Mouse (Mus musculus) small intestine, adult 2 months (tissue): ENCODE data around the gene Slc25a11. TPM values are rescaled to one million over a fixed set of nuclear protein-coding genes. Genes with fewer than 3 reads are reported as not detected.

Source experiments
- H3K27ac ChIP-seq: fragments of 200-500 bp; 2 replicates; pipeline ENCODE4 v1.5.1; 2012; ENCODE audit warnings: low read depth, low read length, control low read depth, inconsistent platforms; ENCODE audit not compliant: insufficient read depth
- H3K27me3 ChIP-seq: fragments of 200-500 bp; 2 replicates; pipeline ENCODE4 v1.6.1; 2012; ENCODE audit warnings: mild to moderate bottlenecking, moderate library complexity, low read length, inconsistent platforms; ENCODE audit not compliant: control insufficient read depth, insufficient read depth
- H3K36me3 ChIP-seq: fragments of 200-500 bp; 2 replicates; pipeline ENCODE4 v1.6.1; 2012; ENCODE audit warnings: mild to moderate bottlenecking, low read length, control low read depth, inconsistent platforms; ENCODE audit not compliant: control insufficient read depth, insufficient read depth
- H3K4me1 ChIP-seq: fragments of 200-500 bp; 2 replicates; pipeline ENCODE4 v1.6.1; 2012; ENCODE audit warnings: low read length, inconsistent platforms, mixed read lengths; ENCODE audit not compliant: control insufficient read depth, insufficient read depth, insufficient read length
- H3K4me3 ChIP-seq: fragments of 200-500 bp; 2 replicates; pipeline ENCODE4 v1.5.1; 2012; ENCODE audit warnings: low read depth, mild to moderate bottlenecking, control low read depth, inconsistent platforms, low read length, moderate library complexity
- CTCF ChIP-seq: fragments of 200-500 bp; IDR thresholded peaks from 2 replicates; pipeline ENCODE4 v1.5.1; 2012; ENCODE audit warnings: low read depth, mild to moderate bottlenecking, control low read depth, inconsistent platforms, low read length, moderate library complexity, mixed read lengths; ENCODE audit not compliant: insufficient replicate concordance, insufficient read length; ENCODE audit errors: extremely low read depth
- POLR2A ChIP-seq: fragments of 200-500 bp; IDR thresholded peaks from 2 replicates; pipeline ENCODE4 v1.6.1; 2012; ENCODE audit warnings: low read depth, mild to moderate bottlenecking, control low read depth, inconsistent platforms, low read length, moderate library complexity
- WGBS: fragments of 180-500 bp; shearing (Covaris S2); methylation state at CpG from one replicate; pipeline ENCODE4 v1.1.7; 2018; 5-methylcytosine and 5-hydroxymethylcytosine counted together
- polyA plus RNA-seq: library from polyadenylated mRNA; depleted of rRNA; stranded (reverse); fragments of >200 nt; gene quantifications from 2 replicates; pipeline ENCODE4 v1.2.3, GENCODE M21; 2012

Slc25a11 gene
- polyA plus RNA-seq, 1 experiment: 147 TPM

GRCm38 (mm10) chr11:70644564-70645103, 2.6 kb downstream of the Slc25a11 start:
- WGBS: 95% methylated on average over 8 of the region's 8 CpGs
- no peak for TF ChIP-seq POLR2A
- TF ChIP-seq CTCF: no peak
- no peak overlapping the region for H3K4me3 ChIP-seq
- H3K4me1 ChIP-seq: peaks cover 14% of the 10 kb centered on the region; the same call in 1 of the 2 replicates
- H3K27me3 ChIP-seq: no peaks in the 10 kb centered on the region
- H3K27ac ChIP-seq: no peak overlapping the region
- H3K36me3 ChIP-seq: peaks cover 28% of the 10 kb centered on the region

- Histone ChIP-seq H3K27ac (no peak overlapping the region), H3K36me3 (peaks cover 20% of the 10 kb centered on the region), H3K4me3 (no peak overlapping the region), H3K27me3 (no peaks in the 10 kb centered on the region), H3K4me1 (peaks cover 6% of the 10 kb centered on the region; the same call in 1 of the 2 replicates)
- WGBS: 83% methylated on average over 6 of the region's 6 CpGs
- TF ChIP-seq CTCF (no peak), POLR2A (no peak)
Measured at GRCm38 (mm10) chr11:70643051-70643450, 4.2 kb downstream of the Slc25a11 start.

DNA sequence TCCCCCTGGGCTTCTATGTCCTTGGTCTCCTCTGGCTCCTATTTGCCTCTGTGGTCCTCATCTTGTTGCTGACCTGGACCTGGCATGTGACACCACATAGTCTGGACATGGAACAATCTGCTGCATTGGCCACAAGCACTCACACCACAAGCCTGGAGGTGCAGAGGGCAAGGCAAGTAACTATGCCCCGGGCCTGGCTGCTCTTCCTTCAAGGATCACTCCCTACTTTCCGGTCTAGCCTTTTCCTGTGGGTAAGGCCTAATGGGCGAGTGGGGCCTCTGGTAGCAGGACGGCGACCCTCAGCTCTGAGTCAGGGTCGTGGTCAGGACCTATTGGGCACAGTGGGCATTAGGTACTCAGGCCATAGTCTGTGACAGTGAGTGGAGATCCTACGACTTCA, 6.0 kb downstream of the Slc25a11 start:
- Histone ChIP-seq H3K4me3 (no peak overlapping the region), H3K27me3 (no peaks in the 10 kb centered on the region), H3K4me1 (peaks cover 6% of the 10 kb centered on the region; the same call in 1 of the 2 replicates), H3K27ac (no peak overlapping the region), H3K36me3 (peaks cover 20% of the 10 kb centered on the region)
- TF ChIP-seq POLR2A: no peak
- no peak for TF ChIP-seq CTCF
- 80% methylated on average over 7 of the region's 7 CpGs for WGBS

DNA sequence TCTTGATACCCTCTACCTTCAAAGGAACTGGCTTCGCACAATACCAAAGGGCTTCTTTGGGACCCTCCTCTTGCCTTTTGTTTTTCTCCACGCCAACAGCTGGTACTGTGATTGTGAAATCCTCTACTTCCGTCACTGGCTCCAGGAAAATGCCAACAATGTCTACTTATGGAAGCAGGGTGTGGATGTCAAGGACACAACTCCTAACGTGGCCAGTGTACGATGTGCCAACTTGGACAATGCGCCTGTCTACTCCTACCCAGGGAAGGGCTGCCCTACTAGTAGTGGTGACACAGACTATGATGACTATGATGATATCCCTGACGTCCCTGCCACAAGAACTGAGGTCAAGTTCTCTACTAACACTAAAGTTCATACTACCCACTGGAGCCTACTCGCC, 7.3 kb downstream of the Slc25a11 start:
- TF ChIP-seq CTCF: no peak
- no peak for TF ChIP-seq POLR2A
- WGBS: 62% methylated on average over 8 of the region's 8 CpGs
- peaks cover 11% of the 10 kb centered on the region for H3K36me3 ChIP-seq

GRCm38 (mm10) chr11:70638714-70639278, 8.5 kb downstream of the Slc25a11 start, which contains the start of gene Gp1ba:
Gp1ba (plus strand) TSS chr11:70639122.
- no peak within 1 kb of the TSS for H3K4me3 ChIP-seq
- H3K36me3 ChIP-seq: peaks cover 3% of the 10 kb centered on the region; the same call in 1 of the 2 replicates
- WGBS: 14% methylated on average over 5 of the region's 5 CpGs
- no peaks in the 10 kb centered on the region for H3K27me3 ChIP-seq
- H3K27ac ChIP-seq: no peak within 1 kb of the TSS
- H3K4me1 ChIP-seq: no peaks in the 10 kb centered on the region
- TF ChIP-seq CTCF: no peak
- no peak for TF ChIP-seq POLR2A

More for the DNA sequence above, 7.3 kb downstream of the Slc25a11 start:
- no peaks in the 10 kb centered on the region for H3K4me1 ChIP-seq
- H3K27ac ChIP-seq: no peak overlapping the region
- no peak overlapping the region for H3K4me3 ChIP-seq
- H3K27me3 ChIP-seq: no peaks in the 10 kb centered on the region

DNA sequence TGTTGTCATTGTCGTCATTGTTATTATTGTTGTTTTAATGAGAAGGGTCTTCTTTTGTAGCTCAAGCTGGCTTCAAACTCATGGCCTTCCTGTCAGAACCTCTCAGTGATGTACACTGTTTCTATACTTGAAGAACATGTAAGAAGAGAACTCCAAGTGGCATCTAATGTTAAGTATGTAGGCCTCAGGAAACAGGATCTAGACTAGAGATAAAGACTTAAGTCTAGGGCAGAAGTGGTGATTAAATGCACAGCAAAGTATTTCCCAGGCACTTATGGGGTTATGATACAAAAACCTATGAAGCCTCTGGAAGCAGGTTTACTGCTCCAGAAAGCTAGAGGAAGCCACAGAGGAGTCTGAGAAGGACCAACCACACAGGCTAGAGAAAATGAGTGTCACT, 9.0 kb downstream of the Slc25a11 start:
- 85% methylated on average over 1 of the region's 1 CpGs for WGBS
- no peak overlapping the region for H3K4me3 ChIP-seq
- H3K27ac ChIP-seq: no peak overlapping the region
- H3K36me3 ChIP-seq: peaks cover 3% of the 10 kb centered on the region; the same call in 1 of the 2 replicates
- TF ChIP-seq CTCF: no peak
- H3K27me3 ChIP-seq: no peaks in the 10 kb centered on the region
- no peaks in the 10 kb centered on the region for H3K4me1 ChIP-seq

- H3K36me3 ChIP-seq: no peaks in the 10 kb centered on the region
- no peak for TF ChIP-seq POLR2A
- no peak for TF ChIP-seq CTCF
- 97% methylated on average over 1 of the region's 1 CpGs for WGBS
- no peak overlapping the region for H3K4me3 ChIP-seq
- H3K27ac ChIP-seq: no peak overlapping the region
- H3K27me3 ChIP-seq: no peaks in the 10 kb centered on the region
- no peaks in the 10 kb centered on the region for H3K4me1 ChIP-seq
Measured at GRCm38 (mm10) chr11:70637764-70638163, 9.5 kb downstream of the Slc25a11 start.
